Mouse (Mus musculus) intestine, postnatal 0 days (tissue): ENCODE data around the gene Sh3tc1. TPM values are rescaled to one million over a fixed set of nuclear protein-coding genes. Genes with fewer than 3 reads are reported as not detected.

ENCODE experiments used
- ATAC-seq: fragments of 200-750 bp; cut with Nextera tagmentation; 2 replicates; pipeline ENCODE4 v1.8.0; 2017; ENCODE audit warnings: mild to moderate bottlenecking, moderate TSS enrichment, moderate library complexity
- H3K27ac ChIP-seq: fragments of 300-500 bp; sonication (generic); 2 replicates; pipeline ENCODE4 v1.5.1; 2014; ENCODE audit warnings: mild to moderate bottlenecking, low read depth, low read length, moderate library complexity
- H3K27me3 ChIP-seq: fragments of 300-500 bp; sonication (generic); replicated peaks from 2 replicates; pipeline ENCODE4 v1.6.1; 2014; ENCODE audit warnings: low read length, mixed read lengths; ENCODE audit not compliant: control insufficient read depth, insufficient read depth
- H3K36me3 ChIP-seq: fragments of 300-500 bp; sonication (generic); 2 replicates; pipeline ENCODE4 v1.6.1; 2014; ENCODE audit warnings: mild to moderate bottlenecking, moderate library complexity; ENCODE audit not compliant: control insufficient read depth, insufficient read depth
- H3K4me1 ChIP-seq: fragments of 300-500 bp; sonication (generic); replicated peaks from 2 replicates; pipeline ENCODE4 v1.6.1; 2014; ENCODE audit warnings: antibody characterized with exemption, low read length, mixed read lengths; ENCODE audit not compliant: control insufficient read depth, insufficient read depth
- H3K4me2 ChIP-seq: fragments of 300-500 bp; sonication (generic); replicated peaks from 2 replicates; pipeline ENCODE4 v1.6.1; 2014; ENCODE audit warnings: low read depth, mild to moderate bottlenecking, moderate library complexity
- H3K4me3 ChIP-seq: fragments of 300-500 bp; sonication (generic); 2 replicates; pipeline ENCODE4 v1.5.1; 2014; ENCODE audit warnings: low read depth, low read length
- H3K9ac ChIP-seq: fragments of 300-500 bp; sonication (generic); 2 replicates; pipeline ENCODE4 v1.6.1; 2014; ENCODE audit warnings: mild to moderate bottlenecking, low read depth, low read length
- H3K9me3 ChIP-seq: fragments of 300-500 bp; sonication (generic); 2 replicates; pipeline ENCODE4 v1.6.1; 2016; ENCODE audit warnings: mixed run types; ENCODE audit not compliant: control insufficient read depth
- CTCF ChIP-seq: sonication (generic); IDR thresholded peaks from 2 replicates; pipeline ENCODE4 v1.5.1; 2016; ENCODE audit warnings: low read depth, mild to moderate bottlenecking, control low read depth, antibody characterized with exemption, moderate library complexity
- WGBS: fragments of 180-500 bp; shearing (Covaris S2); extraction: QIAGEN DNeasy Blood & Tissue Kit; methylation state at CpG from one replicate; pipeline ENCODE4 v1.1.7; 2014; 5-methylcytosine and 5-hydroxymethylcytosine counted together
- polyA plus RNA-seq: library from polyadenylated mRNA; unstranded; fragments of >200 nt; fragmentation: Nextera tagmentation; extraction: Ambion mirVana; gene quantifications from 2 replicates; pipeline ENCODE4 v1.2.1, GENCODE M21; 2015

The Sh3tc1 gene
- polyA plus RNA-seq, 1 experiment from 2014 or later, result 18.3 TPM

GRCm38 (mm10) chr5:35774137-35774424 is 34.3 kb upstream of the Sh3tc1 start:
- no peak for TF ChIP-seq CTCF
- Histone ChIP-seq H3K27ac (no peak overlapping the region), H3K4me3 (no peak overlapping the region), H3K27me3 (0 out of 2 replicates have a peak, but pooled peaks cover 2% of the 10 kb centered on the region), H3K9me3 (no peaks in the 10 kb centered on the region), H3K36me3 (no peaks in the 10 kb centered on the region), H3K4me2 (no peak overlapping the region), H3K9ac (no peak overlapping the region), H3K4me1 (0 out of 2 replicates have a peak, but pooled peaks cover 3% of the 10 kb centered on the region)
- no peak for ATAC-seq
- 30% methylated on average over 6 of the region's 6 CpGs for WGBS

GRCm38 (mm10) chr5:35773274-35774136 is 33.7 kb upstream of the Sh3tc1 start:
- no peak for TF ChIP-seq CTCF
- no peaks in the 10 kb centered on the region for H3K9me3 ChIP-seq
- H3K36me3 ChIP-seq, result no peaks in the 10 kb centered on the region
- H3K4me2 ChIP-seq, result no peak overlapping the region
- 0 out of 2 replicates have a peak, but pooled peaks cover 2% of the 10 kb centered on the region for H3K27me3 ChIP-seq
- H3K27ac ChIP-seq, result no peak overlapping the region
- WGBS, result 67% methylated on average over 13 of the region's 13 CpGs
- no peak for ATAC-seq
- H3K4me3 ChIP-seq, result no peak overlapping the region
- 0 out of 2 replicates have a peak, but pooled peaks cover 5% of the 10 kb centered on the region for H3K4me1 ChIP-seq
- H3K9ac ChIP-seq, result no peak overlapping the region

GRCm38 (mm10) chr5:35770891-35771663 is 31.3 kb upstream of the Sh3tc1 start:
- H3K4me3 ChIP-seq, result no peak overlapping the region
- H3K27me3 ChIP-seq, result 0 out of 2 replicates have a peak, but pooled peaks cover 2% of the 10 kb centered on the region
- no peak overlapping the region for H3K9ac ChIP-seq
- TF ChIP-seq CTCF, result no peak
- WGBS, result 21% methylated on average over 14 of the region's 14 CpGs
- H3K27ac ChIP-seq, result peak overlapping the region; percentile 37; the same call in 1 of the 2 replicates
- H3K4me1 ChIP-seq, result 0 out of 2 replicates have a peak, but pooled peaks cover 10% of the 10 kb centered on the region
- H3K9me3 ChIP-seq, result no peaks in the 10 kb centered on the region
- H3K36me3 ChIP-seq, result no peaks in the 10 kb centered on the region
- H3K4me2 ChIP-seq, result peak overlapping the region; percentile 52
- peak; percentile 92 for ATAC-seq

- Histone ChIP-seq H3K4me1 (0 out of 2 replicates have a peak, but pooled peaks cover 10% of the 10 kb centered on the region), H3K9ac (no peak overlapping the region), H3K27me3 (no peaks in the 10 kb centered on the region), H3K9me3 (no peaks in the 10 kb centered on the region), H3K4me2 (no peak overlapping the region), H3K4me3 (no peak overlapping the region), H3K27ac (no peak overlapping the region), H3K36me3 (no peaks in the 10 kb centered on the region)
- WGBS, result 90% methylated on average over 2 of the region's 2 CpGs
- no peak for ATAC-seq
- no peak for TF ChIP-seq CTCF
These were observed 30.5 kb upstream of the Sh3tc1 start for GRCm38 (mm10) chr5:35770246-35770645.

GRCm38 (mm10) chr5:35768997-35769396 is 29.2 kb upstream of the Sh3tc1 start:
- H3K36me3 ChIP-seq, result no peaks in the 10 kb centered on the region
- WGBS, result 91% methylated on average over 7 of the region's 7 CpGs
- no peak overlapping the region for H3K4me3 ChIP-seq
- no peaks in the 10 kb centered on the region for H3K27me3 ChIP-seq
- 0 out of 2 replicates have a peak, but pooled peaks cover 10% of the 10 kb centered on the region for H3K4me1 ChIP-seq
- no peak overlapping the region for H3K4me2 ChIP-seq
- H3K9ac ChIP-seq, result no peak overlapping the region
- no peaks in the 10 kb centered on the region for H3K9me3 ChIP-seq
- TF ChIP-seq CTCF, result no peak
- no peak overlapping the region for H3K27ac ChIP-seq
- ATAC-seq, result no peak

GRCm38 (mm10) chr5:35768525-35768924 is 28.7 kb upstream of the Sh3tc1 start:
- WGBS, result 69% methylated on average over 3 of the region's 3 CpGs
- no peaks in the 10 kb centered on the region for H3K9me3 ChIP-seq
- no peaks in the 10 kb centered on the region for H3K36me3 ChIP-seq
- H3K4me3 ChIP-seq, result no peak overlapping the region
- no peaks in the 10 kb centered on the region for H3K27me3 ChIP-seq
- H3K9ac ChIP-seq, result no peak overlapping the region
- 0 out of 2 replicates have a peak, but pooled peaks cover 10% of the 10 kb centered on the region for H3K4me1 ChIP-seq
- no peak overlapping the region for H3K27ac ChIP-seq
- ATAC-seq, result no peak
- H3K4me2 ChIP-seq, result no peak overlapping the region
- TF ChIP-seq CTCF, result no peak
